Mouse (Mus musculus) gastrocnemius, adult 8-10 months (tissue): ENCODE data around the gene Ddx39b. TPM values are rescaled to one million over a fixed set of nuclear protein-coding genes. Genes with fewer than 3 reads are reported as not detected.
"Not testable (repeated sequence)": the region's sequence is repeated elsewhere in the genome, so short reads cannot be mapped to it uniquely, and the experiment has no call there.

Experiments
- DNase-seq, 2 experiments: peaks; one replicate each; pipeline ENCODE4 v3.0.0; 2022; ENCODE audit warnings: low spot score in 2 of 2
- total RNA-seq, 4 experiments: library from RNA; stranded (reverse); gene quantifications; 2 replicates each; pipeline ENCODE4 v1.2.4; 2022

The Ddx39b gene
- total RNA-seq, 4 experiments from 2014 or later, result 77.1 to 93.9 (median 81.7) TPM

DNA sequence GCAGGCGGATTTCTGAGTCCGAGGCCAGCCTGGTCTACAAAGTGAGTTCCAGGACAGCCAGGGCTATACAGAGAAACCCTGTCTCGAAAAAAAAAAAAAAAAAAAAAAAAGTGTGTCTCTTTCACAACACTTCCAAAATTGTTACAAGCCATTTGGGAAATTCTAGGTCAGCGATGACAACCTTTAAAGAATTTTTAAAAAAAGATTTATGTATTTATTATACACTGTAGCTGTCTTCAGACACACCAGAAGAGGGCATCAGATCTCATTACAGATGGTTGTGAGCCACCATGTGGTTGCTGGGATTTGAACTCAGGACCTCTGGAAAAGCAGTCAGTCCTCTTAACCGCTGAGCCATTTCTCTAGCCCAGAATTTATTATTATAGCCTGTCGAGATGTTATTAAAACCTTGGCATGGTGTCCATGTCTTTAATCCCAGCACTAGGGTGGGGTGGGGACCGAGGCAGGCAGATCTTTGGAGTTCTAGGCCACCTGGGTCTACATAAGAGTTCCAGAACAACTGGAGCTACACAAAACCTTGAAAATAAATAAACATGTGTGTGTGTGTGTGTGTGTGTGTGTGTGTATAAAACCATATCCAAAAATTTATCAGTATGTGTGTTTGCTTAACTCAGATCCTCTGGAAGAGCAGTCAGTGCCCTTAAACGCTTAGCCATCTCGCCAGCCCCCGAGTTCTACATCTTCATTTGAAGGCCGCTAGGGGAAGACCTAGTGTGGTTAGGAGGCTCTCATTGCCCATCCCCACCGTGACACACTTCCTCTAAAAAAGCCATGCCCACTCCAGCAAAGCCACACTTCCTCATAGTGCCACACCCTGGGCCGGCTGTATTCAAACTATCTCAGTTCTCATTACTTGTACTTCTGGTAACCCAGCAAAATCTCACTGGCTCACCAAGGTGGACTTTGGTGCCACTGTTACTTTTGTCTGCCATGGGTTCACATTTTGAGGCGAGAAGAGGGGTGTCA lies 17.2 kb downstream of the Ddx39b start:
- DNase-seq, result no peak

DNA sequence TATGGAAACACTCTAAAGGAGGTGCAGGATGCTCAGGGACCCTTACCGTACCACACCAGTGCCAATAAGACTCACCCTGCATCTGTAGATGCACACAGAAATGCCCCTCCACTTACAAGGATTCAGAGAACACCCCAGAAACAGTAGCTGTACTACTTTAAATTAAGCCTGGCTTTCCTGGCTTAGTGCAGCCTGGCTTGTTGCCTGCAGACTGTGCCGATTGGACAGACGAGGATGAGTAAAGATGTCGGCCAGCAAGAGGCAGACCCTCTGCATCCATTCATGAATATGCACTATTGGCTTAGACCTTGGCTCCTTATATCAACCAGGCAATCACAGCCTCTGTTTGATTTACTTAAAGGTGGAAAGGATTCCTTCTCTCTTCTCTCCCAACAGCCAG lies 18.1 kb downstream of the Ddx39b start:
- no peak for DNase-seq

DNA sequence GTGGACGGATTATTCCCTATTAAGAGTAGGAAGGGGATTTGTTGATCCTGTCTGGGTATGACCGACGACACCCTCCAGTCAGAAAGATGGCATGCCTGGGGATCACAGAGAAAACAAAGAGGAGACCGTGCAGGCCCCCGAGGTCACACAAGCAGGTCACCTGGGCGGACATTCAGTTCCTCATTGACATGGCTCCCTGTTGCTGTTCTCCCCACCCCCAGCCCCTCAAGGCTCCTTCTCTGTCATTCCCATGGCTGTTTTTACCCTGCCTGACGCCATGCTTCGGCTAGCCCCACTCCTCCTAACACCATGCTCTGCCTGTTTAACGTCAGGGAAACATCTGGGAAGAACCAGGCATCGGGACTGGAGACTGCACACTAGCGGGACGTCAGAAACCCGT lies 20.1 kb downstream of the Ddx39b start:
- no peak for DNase-seq

DNA sequence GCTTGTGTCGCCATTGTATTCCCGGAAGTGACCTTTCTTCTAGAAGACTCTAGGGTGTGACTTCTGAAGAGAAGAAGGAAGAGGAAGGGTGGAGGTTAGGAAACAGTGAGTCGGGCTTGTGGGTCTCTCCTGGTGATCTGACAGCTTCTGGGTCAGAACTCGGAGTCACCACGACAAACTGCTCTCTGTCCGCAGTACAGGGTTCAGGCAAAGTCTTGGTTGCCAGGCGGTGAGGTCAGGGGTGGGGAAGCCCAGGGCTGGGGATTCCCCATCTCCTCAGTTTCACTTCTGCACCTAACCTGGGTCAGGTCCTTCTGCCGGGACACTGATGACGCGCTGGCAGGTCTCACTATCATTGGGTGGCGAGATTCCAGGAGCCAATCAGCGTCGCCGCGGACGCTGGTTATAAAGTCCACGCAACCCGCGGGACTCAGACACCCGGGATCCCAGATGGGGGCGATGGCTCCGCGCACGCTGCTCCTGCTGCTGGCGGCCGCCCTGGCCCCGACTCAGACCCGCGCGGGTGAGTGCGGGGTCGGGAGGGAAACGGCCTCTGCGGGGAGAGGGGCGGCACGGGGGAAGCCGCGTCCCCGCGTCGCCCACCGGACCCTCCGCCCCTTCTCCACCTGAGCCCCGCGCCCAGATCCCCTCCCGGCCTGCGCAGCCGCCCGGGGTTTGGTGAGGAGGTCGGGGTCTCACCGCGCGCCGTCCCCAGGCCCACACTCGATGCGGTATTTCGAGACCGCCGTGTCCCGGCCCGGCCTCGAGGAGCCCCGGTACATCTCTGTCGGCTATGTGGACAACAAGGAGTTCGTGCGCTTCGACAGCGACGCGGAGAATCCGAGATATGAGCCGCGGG lies 21.3 kb downstream of the Ddx39b start, which contains the start of gene H2-D1:
TSS of gene H2-D1 (plus strand) at position 67 of the 859 bp plus-strand sequence.
- DNase-seq, result peak; percentile 95 to 96

DNA sequence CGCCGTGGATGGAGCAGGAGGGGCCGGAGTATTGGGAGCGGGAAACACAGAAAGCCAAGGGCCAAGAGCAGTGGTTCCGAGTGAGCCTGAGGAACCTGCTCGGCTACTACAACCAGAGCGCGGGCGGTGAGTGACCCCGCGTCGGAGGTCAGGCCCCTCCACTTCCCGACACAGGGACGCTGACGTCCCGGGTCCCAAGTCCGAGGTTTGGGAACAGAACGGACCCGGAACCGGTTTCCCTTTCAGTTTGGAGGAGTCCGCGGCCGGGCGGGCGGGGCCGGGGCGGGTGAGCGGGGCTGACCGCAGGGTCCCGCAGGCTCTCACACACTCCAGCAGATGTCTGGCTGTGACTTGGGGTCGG lies 22.0 kb downstream of the Ddx39b start:
- no peak for DNase-seq

DNA sequence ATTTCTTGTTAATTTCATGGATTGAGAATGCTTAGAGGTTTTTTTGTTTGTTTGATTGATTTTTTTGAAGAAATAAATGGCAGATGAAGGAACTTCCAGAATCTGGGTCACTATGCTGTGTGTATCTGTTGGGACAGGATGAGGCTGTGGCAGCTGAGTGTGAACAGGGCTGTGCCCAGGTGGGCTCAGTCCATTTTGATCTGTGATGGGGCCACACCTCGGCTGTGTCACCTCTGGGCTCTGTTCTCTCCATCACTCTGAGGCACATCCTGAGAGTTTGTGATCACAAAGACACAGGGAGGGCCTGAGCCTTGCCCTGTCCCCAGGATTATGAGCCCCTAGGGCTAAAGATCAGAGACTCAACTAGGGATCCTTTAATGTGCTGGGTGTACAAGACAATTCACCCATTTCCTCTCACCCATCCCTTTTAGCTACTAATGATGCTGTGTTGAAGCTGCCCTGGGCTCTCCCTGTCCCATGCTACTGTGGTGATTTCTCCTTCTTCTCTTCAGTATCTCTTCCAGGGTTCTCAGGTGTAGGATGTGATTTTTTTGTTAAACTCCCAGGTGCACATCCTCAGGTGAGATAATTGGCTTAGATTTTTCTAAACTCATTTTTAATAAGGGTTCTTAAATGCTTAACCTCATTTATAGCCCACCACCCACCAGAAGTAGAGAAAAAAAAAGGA lies 26.0 kb downstream of the Ddx39b start:
- DNase-seq, result no peak

DNA sequence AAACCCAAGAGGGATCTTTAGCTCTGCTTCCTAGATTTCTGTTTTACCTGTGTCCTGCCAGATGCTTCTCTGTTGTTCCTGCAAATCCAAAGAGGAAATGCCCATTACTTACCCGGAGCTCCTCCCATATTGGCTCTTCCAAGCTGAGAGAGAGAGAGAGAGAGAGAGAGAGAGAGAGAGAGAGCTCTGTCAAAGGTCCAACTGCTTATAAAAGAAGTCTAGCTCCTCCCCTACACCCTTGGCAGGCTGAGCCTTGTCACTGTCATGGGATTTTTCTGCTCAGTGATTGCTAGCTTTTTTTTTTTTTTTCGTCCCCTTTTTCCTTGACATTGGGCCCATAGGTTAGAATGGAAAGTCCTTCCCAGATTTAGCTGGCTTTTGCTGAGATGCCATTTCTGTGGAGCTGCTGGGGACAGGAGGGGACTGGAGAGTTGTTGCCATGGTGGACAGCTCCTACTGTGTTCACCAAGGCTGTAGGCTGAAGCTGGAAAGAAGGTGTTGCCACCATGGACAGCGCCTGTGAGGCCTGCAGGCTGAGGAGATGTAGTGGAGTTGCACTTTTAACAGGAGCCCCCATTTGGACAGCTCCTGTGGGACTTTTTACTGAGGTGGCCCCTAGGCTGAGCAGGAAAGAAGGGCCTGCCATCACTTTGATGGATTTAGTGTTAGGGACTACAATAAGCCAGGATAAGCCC lies 28.3 kb downstream of the Ddx39b start:
- no peak for DNase-seq

DNA sequence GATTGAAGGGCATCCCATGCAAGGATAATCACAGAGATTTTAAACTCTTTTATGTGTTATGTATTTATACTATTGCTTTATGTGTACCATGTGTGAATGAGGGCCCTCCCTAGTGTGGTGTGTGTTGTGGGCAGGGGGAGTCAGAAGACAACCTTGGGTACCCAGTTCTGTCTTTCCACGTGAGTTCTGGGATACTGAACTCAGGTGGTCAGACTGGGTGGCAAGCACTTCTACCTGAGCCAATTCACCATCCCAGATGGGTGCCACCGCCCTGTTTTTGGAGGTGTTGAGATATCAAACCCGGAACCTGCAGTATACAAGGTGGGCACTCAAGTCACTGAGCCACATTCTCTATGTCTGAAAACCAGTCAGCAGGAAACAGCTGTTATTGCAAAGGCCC lies 30.7 kb downstream of the Ddx39b start:
- DNase-seq, result no peak

DNA sequence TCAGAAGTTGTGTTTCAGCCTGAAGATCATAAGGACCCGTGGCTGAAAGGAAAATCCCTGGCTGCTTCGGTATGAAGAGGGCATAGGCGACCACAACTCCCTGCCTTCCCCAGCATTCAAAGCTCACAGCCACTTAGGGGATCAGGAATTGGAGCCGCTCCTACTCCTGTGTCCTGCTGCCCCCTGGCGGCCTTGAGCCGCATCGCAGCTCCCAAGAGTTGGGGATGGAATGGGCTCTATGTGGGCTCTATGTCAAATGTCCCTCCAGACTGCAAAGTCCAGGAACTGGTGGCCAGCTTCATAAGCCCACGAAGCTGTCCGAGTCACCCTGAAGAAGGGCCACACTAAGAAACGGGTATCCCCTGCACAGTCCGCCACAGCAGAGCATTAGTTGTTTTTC lies 33.2 kb downstream of the Ddx39b start:
- peak; percentile 78 for DNase-seq

DNA sequence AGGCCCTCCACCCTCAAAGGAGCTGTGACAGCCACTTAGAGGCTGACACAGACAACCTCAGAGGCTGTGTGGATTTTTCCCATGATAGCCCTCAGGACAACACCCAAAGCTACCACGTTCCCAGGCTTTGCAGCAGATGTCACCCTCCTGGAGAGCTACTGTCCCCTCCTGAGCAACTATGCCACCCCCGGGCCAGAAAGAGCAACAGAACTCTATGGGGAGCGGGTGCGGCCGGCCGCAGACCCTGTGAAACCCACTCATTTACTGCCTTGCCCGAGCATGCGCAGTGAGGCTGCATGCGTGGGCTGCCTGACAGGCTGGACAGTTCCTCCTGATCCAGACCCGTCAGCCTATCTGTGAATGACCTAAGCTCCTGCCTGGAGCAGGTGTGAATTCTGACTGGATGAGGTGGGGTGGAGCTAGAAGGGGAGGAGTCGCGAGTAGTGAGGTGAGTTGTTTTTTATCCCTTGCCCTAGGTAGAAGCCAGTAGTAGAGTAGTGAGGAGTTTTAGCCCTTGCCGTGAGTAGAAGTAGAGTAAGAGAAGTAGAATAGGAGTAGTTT lies 34.8 kb downstream of the Ddx39b start:
- DNase-seq, result no peak

DNA sequence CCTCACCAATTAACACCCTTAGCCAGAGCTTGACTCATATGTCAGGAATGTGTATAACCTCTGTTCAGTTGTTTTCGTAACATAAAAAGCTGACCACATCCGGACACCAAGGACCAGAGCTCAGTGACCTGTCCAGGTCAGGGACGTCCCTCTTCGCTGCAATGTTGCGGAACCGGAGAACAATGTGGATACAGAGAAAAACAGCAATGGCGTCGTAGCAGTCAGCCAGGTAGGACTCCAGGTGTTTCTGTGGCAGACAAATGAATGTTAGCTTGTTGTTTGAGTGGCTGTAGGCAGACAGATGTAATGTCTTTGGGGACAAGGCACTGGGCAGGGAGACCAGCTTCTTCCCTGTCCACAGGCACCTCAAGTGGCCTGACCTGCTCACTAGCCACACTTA lies 36.5 kb downstream of the Ddx39b start:
- no peak for DNase-seq

DNA sequence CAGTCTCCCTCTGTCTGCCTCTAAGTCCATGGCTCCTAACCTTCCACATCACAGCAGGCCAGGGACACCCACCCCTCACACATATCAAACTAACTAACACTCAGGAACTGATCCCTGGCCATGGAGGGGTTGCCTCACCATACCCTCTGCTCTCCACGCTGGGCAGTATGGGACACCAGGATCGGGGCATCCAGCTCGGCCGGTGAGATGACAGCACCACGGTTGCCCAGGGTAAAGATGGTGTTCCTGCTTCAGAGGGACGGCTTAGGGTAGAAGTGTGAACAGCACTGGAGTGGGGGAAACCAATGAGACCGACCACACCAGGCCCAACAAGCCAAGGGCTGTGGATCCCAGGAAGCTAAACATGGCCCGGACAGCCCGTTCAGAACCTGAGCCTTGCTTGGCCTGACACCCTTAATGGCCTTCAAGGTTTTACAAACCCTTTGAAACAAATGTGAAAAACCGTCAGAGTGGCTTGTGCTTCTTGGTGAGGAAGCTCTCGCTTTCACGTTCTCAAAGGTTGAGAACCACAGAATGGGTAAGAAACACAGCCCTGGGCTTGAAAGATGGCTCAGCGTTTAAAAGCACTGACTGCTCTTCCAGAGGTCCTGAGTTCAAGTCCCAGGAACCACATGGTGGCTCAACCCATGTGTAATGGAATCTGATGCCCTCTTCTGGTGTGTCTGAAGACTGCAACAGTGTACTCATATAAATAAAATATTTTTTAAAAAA lies 37.6 kb downstream of the Ddx39b start:
- DNase-seq, result no peak

DNA sequence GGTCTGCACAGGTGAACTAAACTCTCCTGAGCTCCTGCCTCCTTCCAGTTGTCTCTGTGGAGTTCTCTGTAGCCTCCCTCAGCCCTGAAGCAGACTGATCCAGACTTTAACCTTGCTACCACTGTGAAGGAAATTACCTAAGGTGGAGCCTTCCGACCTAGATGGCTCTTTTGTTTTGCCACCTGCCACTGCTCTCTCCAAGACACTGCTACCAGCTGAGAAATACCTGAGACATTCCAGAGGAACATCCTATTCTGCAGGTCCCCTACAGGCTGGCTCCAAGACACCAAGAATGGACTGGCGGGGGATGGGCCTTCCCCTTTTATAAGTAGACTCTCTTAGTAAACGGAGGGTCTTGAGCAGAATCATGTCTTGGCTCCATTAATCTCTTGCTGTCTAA lies 38.7 kb downstream of the Ddx39b start:
- no peak for DNase-seq

DNA sequence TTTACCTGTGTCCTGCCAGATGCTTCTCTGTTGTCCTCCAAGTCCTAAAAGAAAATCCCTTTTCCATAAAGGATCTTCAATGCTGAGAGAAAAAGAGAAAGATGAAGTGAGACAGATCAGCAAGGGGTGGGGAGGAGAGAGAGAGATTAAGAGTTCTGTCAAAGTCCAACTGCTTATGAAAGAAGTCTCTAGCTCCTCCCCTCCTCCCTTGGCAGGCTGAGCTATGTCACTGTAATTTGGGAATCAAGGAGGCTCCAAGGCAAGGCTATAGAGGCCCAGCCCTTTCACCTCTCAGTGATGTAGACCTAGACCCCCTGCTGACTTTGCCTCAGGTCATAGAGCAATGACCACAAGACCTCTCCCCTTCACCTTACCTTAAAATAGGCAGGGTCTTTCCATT lies 43.9 kb downstream of the Ddx39b start:
- no peak for DNase-seq

DNA sequence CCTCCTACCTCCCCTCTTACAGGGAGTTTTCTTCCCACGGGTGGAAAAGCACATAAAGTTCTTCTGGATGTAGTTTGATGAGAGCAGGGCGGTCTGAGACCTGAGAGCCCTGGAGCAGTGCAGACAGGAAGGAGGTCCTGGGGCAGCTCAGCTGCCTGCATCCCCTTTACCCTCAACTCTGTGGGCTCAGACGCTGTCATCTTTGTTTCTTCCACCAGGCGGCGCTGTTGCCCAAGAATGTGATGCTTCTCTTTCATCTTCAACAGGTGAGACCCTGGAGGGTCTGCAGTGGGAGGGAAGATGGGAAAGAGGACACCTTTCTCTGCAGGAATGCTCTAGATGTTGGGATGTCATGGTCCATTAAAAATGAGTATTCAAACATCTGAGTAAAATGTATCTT lies 54.2 kb downstream of the Ddx39b start:
- DNase-seq, result not testable (repeated sequence)

DNA sequence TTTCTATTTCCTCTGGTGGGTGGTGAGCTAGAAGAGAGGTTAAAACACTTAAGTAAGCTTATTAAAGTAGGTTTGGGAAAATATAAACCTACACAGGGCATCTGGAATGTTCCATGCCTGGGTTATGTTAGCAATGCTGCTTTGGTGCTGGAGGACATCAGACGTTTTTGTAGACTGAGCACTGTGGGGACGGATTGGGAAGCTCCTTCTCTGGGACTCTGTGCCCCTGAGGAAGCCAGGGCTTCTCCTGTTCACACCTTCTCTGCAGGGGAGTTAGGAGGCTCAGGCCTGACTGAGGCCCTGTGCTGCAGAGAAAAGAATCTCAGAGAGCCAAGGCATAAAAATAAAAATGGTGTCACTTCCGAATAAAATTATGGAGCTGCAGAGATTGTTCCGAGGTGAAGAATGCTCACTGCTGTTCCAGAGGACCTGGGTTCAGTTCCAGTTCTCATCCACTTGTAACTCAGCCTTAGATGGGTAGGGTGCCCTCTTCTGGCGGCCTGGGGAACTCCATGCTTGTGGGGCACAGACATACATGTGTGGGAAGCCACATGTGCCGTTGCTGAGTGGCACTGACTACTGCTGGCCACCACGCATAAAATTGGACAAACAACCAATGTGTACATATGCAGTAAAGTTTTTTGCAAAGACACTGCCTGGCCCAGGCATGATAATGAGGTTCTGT lies 58.9 kb downstream of the Ddx39b start:
- not testable (repeated sequence) for DNase-seq

DNA sequence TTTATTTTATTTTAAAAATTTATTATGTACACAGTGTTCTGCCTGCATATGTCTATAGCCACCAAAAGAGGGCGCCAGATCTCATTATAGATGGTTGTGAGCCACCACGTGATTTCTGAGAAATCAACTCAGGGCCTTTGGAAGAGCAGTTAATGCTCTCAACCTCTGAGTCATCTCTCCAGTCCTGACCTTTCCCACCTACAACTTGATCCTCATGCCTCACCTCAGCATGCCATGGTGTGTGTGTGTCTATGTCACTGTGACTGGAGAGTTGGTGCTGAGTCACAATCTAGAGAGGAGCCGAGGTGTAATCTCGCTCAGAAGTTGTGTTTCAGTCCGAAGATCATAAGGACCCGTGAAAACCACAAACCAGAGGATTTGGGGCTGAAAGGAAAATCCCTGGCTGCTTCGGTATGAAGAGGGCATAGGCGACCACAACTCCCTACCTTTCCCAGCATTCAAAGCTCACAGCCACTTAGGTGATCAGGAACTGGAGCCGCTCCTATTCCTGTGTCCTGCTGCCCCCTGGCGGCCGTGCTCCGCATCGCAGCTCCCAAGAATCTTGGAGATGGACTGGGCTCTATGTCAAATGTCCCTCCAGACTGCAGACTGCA lies 60.2 kb downstream of the Ddx39b start:
- peak; percentile 80 for DNase-seq

DNA sequence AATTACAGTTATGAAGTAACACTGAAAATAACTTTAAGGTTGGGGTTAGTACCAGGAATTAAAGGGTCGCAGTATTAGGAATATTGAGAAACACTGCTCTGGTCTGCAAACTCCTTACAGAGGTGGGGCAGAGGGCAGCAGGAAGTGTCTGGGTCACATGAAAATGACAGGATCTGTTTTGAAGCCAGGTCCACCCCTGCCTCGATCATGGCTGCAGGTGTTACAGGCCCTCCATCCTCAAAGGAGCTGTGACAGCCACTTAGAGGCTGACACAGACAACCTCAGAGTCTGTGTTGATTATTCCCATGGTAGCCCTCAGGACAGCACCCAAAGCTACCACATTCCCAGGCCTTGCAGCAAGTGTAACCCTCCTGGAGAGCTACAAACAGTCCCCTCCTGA lies 61.7 kb downstream of the Ddx39b start:
- DNase-seq, result no peak
